ENCODE assay signal across 14 mouse cellular contexts in the genomic region with DNA sequence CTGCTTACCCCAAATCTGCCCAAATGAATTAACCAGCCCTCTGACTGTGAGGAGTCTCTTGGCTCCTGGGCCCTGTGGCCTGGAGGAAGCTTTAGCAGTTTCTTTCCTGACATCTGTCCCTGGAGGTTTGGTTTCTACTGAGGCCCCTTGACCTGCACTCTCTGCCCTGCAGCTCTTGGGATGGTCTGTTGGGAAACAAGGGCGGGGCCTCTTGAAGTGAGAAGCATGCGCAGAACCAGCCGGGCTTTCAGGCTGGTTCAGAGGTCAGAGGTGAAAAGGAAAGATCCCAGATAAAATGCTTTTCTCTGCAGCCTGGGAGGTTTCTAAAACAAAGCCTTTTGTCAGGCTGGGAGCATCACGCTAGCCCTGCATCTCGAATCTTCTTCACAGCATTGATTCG.
A peak's percentile ranks its signal among the peaks of the same experiment; 100 is the strongest.
DNase-seq lines count a peak whose midpoint lies in the region; ATAC-seq and TF ChIP-seq lines count a peak whose summit lies in the region.
"Had no signal": no experiment of that assay in that cellular context is flagged by ENCODE, and none has a peak within 500 bp of the region (broad histone marks: within the 10 kb centered on the region; RNA-seq: fewer than 3 reads in every experiment).

No protein-coding gene starts in this region.

- peaks cover 65% of the 10 kb centered on the region for H3K4me1 ChIP-seq in E14TG2a.4 (replicated peaks; ENCODE audit: low read depth, low read length)
- H3K4me1 ChIP-seq in liver, embryonic 12.5 days = peaks cover 20% of the 10 kb centered on the region

- 15% methylated on average over 6 of the region's 6 CpGs for WGBS in liver, embryonic 12.5 days (ENCODE audit: insufficient replicate concordance)

- peak overlapping the region; percentile 71 for H3K4me3 ChIP-seq in E14TG2a.4 (replicated peaks; ENCODE audit: low read length)
- H3K4me3 ChIP-seq in liver, embryonic 12.5 days = no peak overlapping the region
- H3K4me3 ChIP-seq: heart, embryonic 15.5 days; intestine, embryonic 15.5 days; megakaryocyte, embryonic 14.5 days had no signal

- H3K27ac ChIP-seq in liver, embryonic 12.5 days = no peak overlapping the region
- H3K27ac ChIP-seq: heart, embryonic 15.5 days; intestine, embryonic 15.5 days had no signal

- H3K36me3 ChIP-seq in E14TG2a.4 (ENCODE audit: insufficient read depth, low read length) = no peaks in the 10 kb centered on the region
- no peaks in the 10 kb centered on the region for H3K36me3 ChIP-seq in liver, embryonic 12.5 days
- H3K36me3 ChIP-seq: heart, embryonic 15.5 days; intestine, embryonic 15.5 days had no signal

- peak; percentile 18 to 29 for DNase-seq in heart, adult 9 months (ENCODE audit: low spot score in 2 of 2)
- DNase-seq in heart, postnatal 14 days = no peak
- peak; percentile 81 for DNase-seq in R1 (ENCODE audit: low read depth, low spot score)
- DNase-seq in left cerebral cortex, adult 8-10 months (ENCODE audit: low spot score in 2 of 2) = no peak
- DNase-seq in layer of hippocampus, adult 9-10 months (ENCODE audit: low spot score) = no peak
- DNase-seq: cerebellum, postnatal 25 days; spleen, adult 18-20 months had no signal

- no peaks in the 10 kb centered on the region for H3K27me3 ChIP-seq in E14TG2a.4 (ENCODE audit: insufficient read depth, low read length)
- H3K27me3 ChIP-seq in liver, embryonic 12.5 days (replicated peaks) = peaks cover 95% of the 10 kb centered on the region

- H3K4me2 ChIP-seq in liver, embryonic 12.5 days = peak overlapping the region; percentile 4; the same call in 1 of the 2 replicates
- H3K4me2 ChIP-seq: heart, embryonic 15.5 days; intestine, embryonic 15.5 days had no signal

- H3K9me3 ChIP-seq in E14TG2a.4 (ENCODE audit: low read length) = peaks cover 14% of the 10 kb centered on the region
- H3K9me3 ChIP-seq in liver, embryonic 12.5 days (replicated peaks) = no peaks in the 10 kb centered on the region
- H3K9me3 ChIP-seq: intestine, embryonic 15.5 days had no signal

- no peak for ATAC-seq in liver, embryonic 12.5 days
- no peak for ATAC-seq in granulocyte monocyte progenitor cell, adult 5-6 weeks (replicated peaks; ENCODE audit: poor library complexity, severe bottlenecking)
- ATAC-seq: forebrain, embryonic 14.5 days; intestine, embryonic 15.5 days had no signal

- no peak overlapping the region for H3K9ac ChIP-seq in liver, embryonic 12.5 days
- H3K9ac ChIP-seq: heart, embryonic 15.5 days; intestine, embryonic 15.5 days had no signal

- no peak for TF ChIP-seq CTCF in E14TG2a.4 (conservative IDR thresholded peaks at IDR 0.05; ENCODE audit: low read length)

- intact Hi-C loops in heart, postnatal 14 days (cut with DNase I) = no loop called here

Comparison
In these comparisons a context has a peak if more than half of its experiments do, and no peak if none do; other contexts are left out.
1. DNase-seq: peak in heart, adult 9 months (2 of 2) and R1 (single experiment); none in heart, postnatal 14 days (0 of 2), left cerebral cortex, adult 8-10 months (0 of 2) and layer of hippocampus, adult 9-10 months (single experiment).